In genomic region chr11:115766981-115767380, GRCm38 (mm10) we compare ENCODE assay signal across 8 mouse cellular contexts. TPM values are rescaled to one million over a fixed set of nuclear protein-coding genes. Genes with fewer than 3 reads are reported as not detected.
DNase-seq lines count a peak whose midpoint lies in the region; ATAC-seq lines count a peak whose summit lies in the region.

No protein-coding gene starts in this region.

- peak overlapping the region; percentile 96 for H3K9ac ChIP-seq in forebrain, embryonic 14.5 days (ENCODE audit: low read length)
- peak overlapping the region; percentile 83; the same call in 1 of the 2 replicates for H3K9ac ChIP-seq in kidney, embryonic 15.5 days
- H3K9ac ChIP-seq in midbrain, embryonic 14.5 days (replicated peaks; ENCODE audit: low read length), result no peak overlapping the region

- H3K27me3 ChIP-seq in heart, embryonic 10.5 days (ENCODE audit: insufficient read depth, poor library complexity, severe bottlenecking), result no peaks in the 10 kb centered on the region
- no peaks in the 10 kb centered on the region for H3K27me3 ChIP-seq in forebrain, embryonic 14.5 days (replicated peaks; ENCODE audit: control insufficient read depth, insufficient read depth, low read length)
- no peaks in the 10 kb centered on the region for H3K27me3 ChIP-seq in kidney, embryonic 15.5 days
- H3K27me3 ChIP-seq in midbrain, embryonic 14.5 days (ENCODE audit: control insufficient read depth, insufficient read depth, low read length), result no peaks in the 10 kb centered on the region

- DNase-seq in heart, embryonic 10.5 days (ENCODE audit: low spot score), result no peak
- DNase-seq in heart, adult 8-10 months (ENCODE audit: low spot score), result no peak
- DNase-seq in forebrain, embryonic 14.5 days (ENCODE audit: low spot score), result no peak
- DNase-seq in midbrain, embryonic 14.5 days, result no peak
- DNase-seq in layer of hippocampus, adult 9-11 months, result no peak
- no peak for DNase-seq in embryo, embryonic 10.5 days (ENCODE audit: low spot score)
- DNase-seq in embryo, embryonic 10 days (ENCODE audit: low spot score), result no peak

- H3K4me1 ChIP-seq in heart, embryonic 10.5 days, result peaks cover 36% of the 10 kb centered on the region
- H3K4me1 ChIP-seq in forebrain, embryonic 14.5 days (ENCODE audit: control insufficient read depth, insufficient read depth, low read length), result peaks cover 14% of the 10 kb centered on the region
- peaks cover 42% of the 10 kb centered on the region for H3K4me1 ChIP-seq in kidney, embryonic 15.5 days
- peaks cover 17% of the 10 kb centered on the region for H3K4me1 ChIP-seq in midbrain, embryonic 14.5 days (ENCODE audit: control insufficient read depth, insufficient read depth, low read length)

- no peak for ATAC-seq in forebrain, embryonic 14.5 days
- no peak for ATAC-seq in kidney, embryonic 15.5 days (replicated peaks; ENCODE audit: low FRiP score)
- ATAC-seq in midbrain, embryonic 14.5 days (ENCODE audit: low FRiP score, low TSS enrichment), result no peak

- peak overlapping the region; percentile 93 for H3K4me3 ChIP-seq in heart, embryonic 10.5 days
- no peak overlapping the region for H3K4me3 ChIP-seq in forebrain, embryonic 14.5 days (ENCODE audit: low read depth, low read length)
- peak overlapping the region; percentile 74 for H3K4me3 ChIP-seq in kidney, embryonic 15.5 days (replicated peaks)
- peak overlapping the region; percentile 82 for H3K4me3 ChIP-seq in midbrain, embryonic 14.5 days (replicated peaks; ENCODE audit: low read depth, low read length)

- H3K9me3 ChIP-seq in heart, embryonic 10.5 days, result no peaks in the 10 kb centered on the region
- no peaks in the 10 kb centered on the region for H3K9me3 ChIP-seq in forebrain, embryonic 14.5 days (replicated peaks; ENCODE audit: control insufficient read depth, low read length)
- no peaks in the 10 kb centered on the region for H3K9me3 ChIP-seq in kidney, embryonic 15.5 days (replicated peaks)
- no peaks in the 10 kb centered on the region for H3K9me3 ChIP-seq in midbrain, embryonic 14.5 days (ENCODE audit: control insufficient read depth, low read length)

- H3K27ac ChIP-seq in heart, embryonic 10.5 days, result peak overlapping the region; percentile 100
- no peak overlapping the region for H3K27ac ChIP-seq in forebrain, embryonic 14.5 days (ENCODE audit: low read depth, low read length)
- peak overlapping the region; percentile 91 for H3K27ac ChIP-seq in kidney, embryonic 15.5 days
- H3K27ac ChIP-seq in midbrain, embryonic 14.5 days (replicated peaks; ENCODE audit: low read depth, low read length), result 0 out of 2 replicates have a peak overlapping the region, but pooled peaks have one; percentile 89

- WGBS in heart, embryonic 10.5 days, result 85% methylated on average over 8 of the region's 8 CpGs
- WGBS in forebrain, embryonic 14.5 days, result 86% methylated on average over 8 of the region's 8 CpGs
- 69% methylated on average over 8 of the region's 8 CpGs for WGBS in kidney, embryonic 15.5 days
- 86% methylated on average over 8 of the region's 8 CpGs for WGBS in midbrain, embryonic 14.5 days

- 0 out of 2 replicates have a peak, but pooled peaks cover 7% of the 10 kb centered on the region for H3K36me3 ChIP-seq in heart, embryonic 10.5 days
- no peaks in the 10 kb centered on the region for H3K36me3 ChIP-seq in forebrain, embryonic 14.5 days (ENCODE audit: control insufficient read depth, insufficient read depth, low read length)
- H3K36me3 ChIP-seq in kidney, embryonic 15.5 days, result no peaks in the 10 kb centered on the region
- H3K36me3 ChIP-seq in midbrain, embryonic 14.5 days (ENCODE audit: control insufficient read depth, insufficient read depth, low read length), result no peaks in the 10 kb centered on the region

- peak overlapping the region; percentile 65 for H3K4me2 ChIP-seq in forebrain, embryonic 14.5 days (ENCODE audit: low read length)
- H3K4me2 ChIP-seq in kidney, embryonic 15.5 days, result peak overlapping the region; percentile 85
- H3K4me2 ChIP-seq in midbrain, embryonic 14.5 days (ENCODE audit: low read length), result peak overlapping the region; percentile 70

RNA-seq across cellular contexts. Expression of gene Tmem94, which starts 1.7 kb away (rescaled TPM):
- polyA plus RNA-seq in heart, embryonic 10.5 days (2016; fragmentation: Nextera tagmentation; extraction: Ambion mirVana), result 35.0 and 56.8 TPM in 2 replicates
- total RNA-seq in heart, adult 8-10 months (2022), result 100 to 1,000 TPM in 2 of 4 experiments, 10 to 100 TPM in 2; 96.2 to 103 (median 100) TPM
- polyA plus RNA-seq in forebrain, embryonic 14.5 days (2014; fragmentation: Nextera tagmentation; extraction: Ambion mirVana), result 12.4 and 19.6 TPM in 2 replicates
- 26.6 and 27.0 TPM in 2 replicates for polyA plus RNA-seq in kidney, embryonic 15.5 days (2015; fragmentation: Nextera tagmentation; extraction: Ambion mirVana)
- 15.2 and 20.9 TPM in 2 replicates for polyA plus RNA-seq in midbrain, embryonic 14.5 days (2014; fragmentation: Nextera tagmentation; extraction: Ambion mirVana)

RNA-seq across cellular contexts. Expression of gene Caskin2, which starts 46.5 kb away (rescaled TPM):
- polyA plus RNA-seq in heart, embryonic 10.5 days (2016; fragmentation: Nextera tagmentation; extraction: Ambion mirVana), result 18.7 and 21.4 TPM in 2 replicates
- total RNA-seq in heart, adult 8-10 months (2022), result 10 to 100 TPM; 40.3 to 48.2 (median 44.7) TPM
- 8.0 and 8.9 TPM in 2 replicates for polyA plus RNA-seq in forebrain, embryonic 14.5 days (2014; fragmentation: Nextera tagmentation; extraction: Ambion mirVana)
- polyA plus RNA-seq in kidney, embryonic 15.5 days (2015; fragmentation: Nextera tagmentation; extraction: Ambion mirVana), result 17.3 and 20.9 TPM in 2 replicates
- polyA plus RNA-seq in midbrain, embryonic 14.5 days (2014; fragmentation: Nextera tagmentation; extraction: Ambion mirVana), result 8.4 and 9.8 TPM in 2 replicates

RNA-seq across cellular contexts. Expression of gene Tsen54, which starts 47.5 kb away (rescaled TPM):
- 39.1 and 41.7 TPM in 2 replicates for polyA plus RNA-seq in heart, embryonic 10.5 days (2016; fragmentation: Nextera tagmentation; extraction: Ambion mirVana)
- total RNA-seq in heart, adult 8-10 months (2022), result 1 to 10 TPM; 6.9 to 8.8 (median 7.5) TPM
- polyA plus RNA-seq in forebrain, embryonic 14.5 days (2014; fragmentation: Nextera tagmentation; extraction: Ambion mirVana), result 15.2 and 19.1 TPM in 2 replicates
- 37.3 and 39.8 TPM in 2 replicates for polyA plus RNA-seq in kidney, embryonic 15.5 days (2015; fragmentation: Nextera tagmentation; extraction: Ambion mirVana)
- polyA plus RNA-seq in midbrain, embryonic 14.5 days (2014; fragmentation: Nextera tagmentation; extraction: Ambion mirVana), result 17.2 and 20.5 TPM in 2 replicates

RNA-seq across cellular contexts. Expression of gene Llgl2, which starts 56.9 kb away (rescaled TPM):
- 35.0 and 40.8 TPM in 2 replicates for polyA plus RNA-seq in heart, embryonic 10.5 days (2016; fragmentation: Nextera tagmentation; extraction: Ambion mirVana)
- total RNA-seq in heart, adult 8-10 months (2022), result 10 to 100 TPM; 15.7 to 31.8 (median 20.3) TPM
- 0.70 and 1.3 TPM in 2 replicates for polyA plus RNA-seq in forebrain, embryonic 14.5 days (2014; fragmentation: Nextera tagmentation; extraction: Ambion mirVana)
- 39.1 and 41.0 TPM in 2 replicates for polyA plus RNA-seq in kidney, embryonic 15.5 days (2015; fragmentation: Nextera tagmentation; extraction: Ambion mirVana)
- 0.55 and 0.63 TPM in 2 replicates for polyA plus RNA-seq in midbrain, embryonic 14.5 days (2014; fragmentation: Nextera tagmentation; extraction: Ambion mirVana)

RNA-seq across cellular contexts. Expression of gene Grb2, which starts 58.6 kb away (rescaled TPM):
- polyA plus RNA-seq in heart, embryonic 10.5 days (2016; fragmentation: Nextera tagmentation; extraction: Ambion mirVana), result 78.4 and 107 TPM in 2 replicates
- 100 to 1,000 TPM in 3 of 4 experiments, 10 to 100 TPM in 1; 93.7 to 126 (median 111) TPM for total RNA-seq in heart, adult 8-10 months (2022)
- 108 and 113 TPM in 2 replicates for polyA plus RNA-seq in forebrain, embryonic 14.5 days (2014; fragmentation: Nextera tagmentation; extraction: Ambion mirVana)
- 92.0 and 98.4 TPM in 2 replicates for polyA plus RNA-seq in kidney, embryonic 15.5 days (2015; fragmentation: Nextera tagmentation; extraction: Ambion mirVana)
- 113 and 135 TPM in 2 replicates for polyA plus RNA-seq in midbrain, embryonic 14.5 days (2014; fragmentation: Nextera tagmentation; extraction: Ambion mirVana)
